Mouse (Mus musculus) telencephalon, adult 2 months (tissue): ENCODE results near the gene Fyttd1.

Experiments used
- DNase-seq: peaks from one replicate; pipeline ENCODE4 v3.0.0-alpha.2; 2011; ENCODE audit warnings: low read depth, low spot score

Fyttd1 gene

DNA sequence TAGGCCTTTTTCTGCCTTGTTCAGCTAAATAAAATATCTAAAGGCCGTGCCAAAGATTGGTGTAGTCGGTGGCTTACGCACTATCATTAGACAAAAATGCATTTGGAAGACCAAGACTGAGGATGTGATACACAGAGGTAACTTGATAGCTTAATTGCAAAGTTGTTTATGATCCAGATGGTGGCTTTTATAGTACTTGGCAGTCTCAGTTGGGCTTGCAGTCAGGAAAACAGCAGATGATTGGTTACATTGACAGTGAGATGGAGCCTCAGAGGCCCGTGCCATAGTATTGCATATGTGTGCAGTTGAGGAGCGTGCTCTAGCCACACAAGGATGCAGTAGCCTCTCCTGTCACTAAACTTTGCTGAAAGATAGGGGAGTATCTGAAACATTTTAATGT lies 65.4 kb downstream of the Fyttd1 start:
- no peak for DNase-seq

DNA sequence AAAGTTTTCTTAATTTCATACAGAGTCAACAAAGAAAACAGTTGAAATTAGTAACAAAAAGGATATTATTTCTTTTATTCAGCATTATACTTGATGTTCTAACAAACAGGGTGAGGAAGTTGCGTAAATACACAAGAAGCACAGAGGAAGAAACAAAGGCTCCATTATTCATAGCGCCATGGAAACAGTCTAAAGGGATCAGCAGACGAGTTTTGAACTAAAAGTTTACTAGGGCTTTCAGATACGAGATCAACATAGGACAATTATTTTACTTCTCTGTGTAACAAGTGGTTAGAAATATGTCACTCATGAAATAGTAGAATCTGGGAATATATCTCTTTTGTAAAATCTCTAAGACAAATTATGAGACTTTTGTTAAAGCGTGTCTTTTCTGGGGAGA lies 68.1 kb downstream of the Fyttd1 start:
- no peak for DNase-seq

DNA sequence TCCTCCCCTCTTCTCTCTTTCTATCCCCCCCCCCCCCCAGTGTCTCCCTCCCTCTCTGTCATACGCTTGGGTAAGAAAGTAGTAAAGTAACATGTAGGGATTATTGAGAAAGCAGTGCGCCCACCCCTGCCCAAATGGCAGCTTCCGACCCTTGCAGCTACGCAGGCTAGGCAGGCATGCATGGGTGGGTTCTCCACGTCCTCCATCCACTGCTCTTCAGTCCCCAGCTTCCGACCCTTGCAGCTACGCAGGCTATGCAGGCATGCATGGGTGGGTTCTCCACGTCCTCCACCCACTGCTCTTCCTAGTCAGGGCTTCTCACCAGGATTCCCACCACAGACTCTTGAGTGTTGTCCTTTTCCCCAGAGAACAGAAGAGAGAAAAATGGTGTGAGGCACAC lies 70.7 kb downstream of the Fyttd1 start:
- no peak for DNase-seq

DNA sequence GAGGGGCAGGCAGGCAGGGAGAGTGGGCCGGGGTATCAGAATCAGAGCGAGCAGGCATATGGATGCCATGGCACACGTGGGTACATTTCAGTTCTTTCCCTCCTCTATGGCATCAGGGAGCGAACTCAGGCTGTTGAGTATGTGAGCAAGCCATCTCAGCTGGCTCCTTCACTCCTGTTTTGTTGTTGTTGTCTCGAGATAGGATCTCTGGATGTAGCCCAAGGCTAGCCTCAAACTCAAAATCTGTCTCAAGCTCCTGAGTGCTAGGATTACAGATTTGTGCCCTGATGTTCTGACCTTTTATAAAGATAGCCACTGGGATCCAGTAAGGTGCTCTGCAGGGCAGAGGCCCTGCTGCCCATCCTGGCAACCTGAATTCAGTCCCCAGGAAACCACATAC lies 71.4 kb downstream of the Fyttd1 start:
- DNase-seq: no peak

DNA sequence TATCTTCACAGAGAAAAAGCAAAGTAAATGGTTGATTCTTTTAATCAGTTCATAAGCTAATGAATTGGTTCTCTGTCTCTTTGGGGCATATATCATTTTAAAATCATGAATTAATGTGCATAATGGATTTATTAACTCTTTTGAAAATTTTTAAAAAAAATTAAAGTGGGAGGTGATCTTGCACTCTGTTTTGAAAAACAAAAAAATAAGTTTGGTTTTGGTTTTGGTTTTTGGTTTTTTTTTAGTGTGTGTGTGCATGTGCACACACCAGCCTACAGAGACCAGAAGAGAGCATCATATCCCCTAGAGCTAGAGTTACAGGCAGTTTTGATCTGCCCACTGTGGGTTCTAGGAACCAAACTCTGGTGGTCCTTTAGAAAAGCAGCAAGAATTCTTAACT lies 72.0 kb downstream of the Fyttd1 start:
- DNase-seq: no peak

DNA sequence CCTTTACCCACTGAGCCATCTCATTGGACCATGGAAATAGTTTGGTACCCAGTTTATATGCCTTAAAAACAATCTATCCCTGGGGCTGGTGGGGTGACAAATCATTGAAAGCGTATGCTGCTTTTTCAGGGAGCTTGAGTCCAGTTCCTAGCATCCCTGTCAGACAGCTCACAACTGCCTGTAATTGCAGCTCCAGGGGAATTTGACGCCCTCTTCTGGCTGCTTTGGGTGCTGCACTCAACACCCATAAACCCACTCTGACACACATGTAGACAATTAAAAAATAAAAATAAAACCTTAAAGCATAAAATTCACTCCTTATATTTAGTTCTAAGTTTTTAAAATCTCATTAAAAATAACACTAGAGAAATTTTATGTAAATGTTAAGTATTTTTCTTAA lies 73.8 kb downstream of the Fyttd1 start:
- DNase-seq: no peak

DNA sequence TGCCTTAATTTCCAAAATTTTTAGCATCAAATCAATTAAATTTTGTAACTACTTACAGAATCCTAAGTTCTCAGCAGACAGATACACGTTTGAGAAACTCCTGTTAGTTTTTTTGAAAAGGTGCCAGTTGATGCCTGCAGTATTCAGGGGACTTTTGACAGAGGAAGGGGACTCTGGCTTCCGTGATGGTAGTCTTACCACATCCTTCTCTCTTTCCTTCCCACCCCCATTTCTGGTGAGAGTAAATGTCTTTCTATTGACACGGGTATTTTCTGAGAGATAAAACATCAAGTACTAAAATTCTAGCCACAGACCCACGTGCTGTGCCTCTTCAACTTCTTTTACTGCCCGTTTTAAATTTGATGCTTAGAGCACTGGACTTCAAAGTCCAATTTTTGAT lies 76.5 kb downstream of the Fyttd1 start:
- no peak for DNase-seq

DNA sequence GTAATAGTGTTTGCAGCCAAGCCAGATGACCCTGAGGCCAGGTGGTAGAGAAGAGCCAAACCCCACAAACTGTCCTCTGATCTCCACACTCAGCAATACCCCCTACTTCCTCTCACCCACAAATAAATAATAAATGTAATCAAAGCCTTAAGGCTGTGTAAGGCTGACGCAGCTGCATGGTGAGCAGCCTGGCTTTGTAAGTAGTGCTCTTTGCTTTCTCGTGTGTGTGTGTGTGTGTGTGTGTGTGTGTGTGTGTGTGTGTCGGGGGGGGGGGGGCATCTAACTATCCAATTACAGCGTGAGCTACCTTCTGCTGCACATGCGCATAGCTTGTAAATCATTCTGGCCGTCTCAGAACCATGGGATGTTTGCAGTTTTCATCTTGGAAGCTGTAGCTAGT lies 77.0 kb downstream of the Fyttd1 start:
- no peak for DNase-seq

DNA sequence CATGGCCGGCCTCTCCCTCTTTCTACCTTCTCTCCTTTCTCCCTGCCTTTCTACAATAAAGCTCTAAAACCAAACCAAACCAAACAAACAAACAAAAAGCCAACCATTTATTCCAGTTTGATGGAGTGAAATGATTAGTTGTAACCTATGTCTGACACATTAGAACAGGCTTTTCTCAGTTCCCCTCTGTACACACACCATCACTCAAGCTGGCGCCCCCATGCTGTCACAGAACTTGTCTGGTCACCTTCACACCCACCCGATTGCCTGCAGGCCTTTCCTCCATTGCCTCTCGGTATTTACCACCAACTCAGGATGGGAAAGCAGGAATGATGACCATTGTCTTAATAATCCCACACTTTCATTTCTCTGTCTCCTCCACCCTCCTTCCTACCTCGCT lies 79.6 kb downstream of the Fyttd1 start:
- DNase-seq: no peak
